Mouse (Mus musculus) limb, embryonic 12.5 days (tissue): Measurements from ENCODE around the gene Slc16a9. TPM values are rescaled to one million over a fixed set of nuclear protein-coding genes. Genes with fewer than 3 reads are reported as not detected.

Experiments used
- polyA plus RNA-seq: library from polyadenylated mRNA; unstranded; fragments of >200 nt; fragmentation: Nextera tagmentation; extraction: Ambion mirVana; gene quantifications from 2 replicates; pipeline ENCODE4 v1.2.1, GENCODE M21; 2016

The Slc16a9 gene
- polyA plus RNA-seq, 1 experiment from 2014 or later = 0.75 TPM

Other genes starting within 250 kb of the Slc16a9 start
- 14.3 and 15.5 TPM in 2 replicates for gene Ccdc6, start 148.0 kb upstream of the Slc16a9 start, polyA plus RNA-seq
- 20.7 and 21.8 TPM in 2 replicates for gene Mrln, start 40.4 kb upstream of the Slc16a9 start, polyA plus RNA-seq
- 12.0 and 12.7 TPM in 2 replicates for gene Fam13c, start 195.4 kb downstream of the Slc16a9 start, polyA plus RNA-seq